Mouse (Mus musculus): ENCODE measurements around the gene Trpm6. TPM values are rescaled to one million over a fixed set of nuclear protein-coding genes. Genes with fewer than 3 reads are reported as not detected.

Trpm6 gene
- total RNA-seq, 2 experiments from 2014 or later: 0.49 to 0.52 TPM

DNA sequence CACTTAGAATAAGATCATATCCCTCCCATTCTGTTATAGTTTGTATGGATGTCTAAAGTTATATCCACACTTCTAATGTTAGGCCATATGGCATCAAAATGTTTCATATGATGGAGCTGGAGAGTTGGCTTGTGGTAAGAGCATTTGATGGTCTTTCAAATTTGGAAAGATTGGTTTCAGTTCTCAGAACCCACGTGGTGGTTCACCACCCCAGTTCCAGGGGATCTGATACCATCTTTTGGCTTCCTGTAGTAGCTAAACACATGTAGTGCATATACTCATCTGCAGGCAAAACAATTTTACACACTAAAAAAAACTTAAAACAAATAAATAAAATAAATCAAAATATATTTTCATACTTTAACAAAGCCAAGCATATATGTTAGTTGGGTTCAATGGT, 21.3 kb downstream of the Trpm6 start:
- no peak for DNase-seq (ENCODE audit: low spot score in 2 of 2)

DNA sequence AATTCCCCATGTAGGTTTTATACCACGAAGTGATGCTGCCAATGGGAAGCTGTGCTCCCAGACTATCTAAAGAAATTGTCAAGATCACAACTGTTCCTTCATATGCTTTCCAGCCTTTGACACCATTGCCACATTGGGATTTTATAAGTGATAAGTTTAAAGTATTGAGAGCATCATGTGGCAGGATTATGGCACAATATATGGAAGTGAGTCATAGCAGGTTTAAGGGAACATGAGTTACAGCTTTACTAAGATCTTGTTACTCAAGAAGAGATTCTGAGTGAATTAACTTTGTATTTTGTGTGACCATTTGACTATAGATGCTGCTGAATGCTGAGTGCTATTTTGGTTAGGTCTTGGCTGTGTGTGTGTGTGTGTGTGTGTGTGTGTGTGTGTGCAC, 21.8 kb downstream of the Trpm6 start:
- no peak for DNase-seq (ENCODE audit: low spot score in 2 of 2)

DNA sequence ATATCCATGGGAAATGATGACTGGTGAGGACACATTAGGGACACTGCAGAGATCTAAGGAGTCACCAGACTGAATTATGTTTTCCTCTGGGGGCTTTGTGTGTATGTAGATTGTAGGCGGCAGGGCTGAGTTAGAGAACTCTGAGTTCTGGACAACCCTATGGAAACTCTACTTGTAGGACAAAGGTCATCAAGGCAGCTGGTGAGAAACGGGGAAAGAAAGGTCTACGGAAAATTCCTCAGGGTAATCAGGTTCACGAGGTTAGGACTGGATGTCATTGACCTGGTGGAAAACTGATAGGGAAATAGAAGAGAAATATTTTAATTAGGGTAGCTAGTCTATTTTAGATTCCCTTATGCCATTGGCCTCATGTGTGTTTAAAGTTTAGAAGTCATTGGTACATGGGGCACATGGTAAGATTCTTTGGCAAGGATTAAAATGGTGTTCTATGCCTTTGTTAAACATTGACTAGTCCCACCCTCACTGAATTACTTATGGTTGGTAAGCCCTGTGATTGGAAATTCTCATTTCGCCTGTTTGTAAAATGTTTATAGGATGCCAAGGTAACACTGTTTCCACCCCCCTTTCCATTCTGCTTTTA, 23.2 kb downstream of the Trpm6 start:
- DNase-seq (ENCODE audit: low spot score in 2 of 2): no peak

DNA sequence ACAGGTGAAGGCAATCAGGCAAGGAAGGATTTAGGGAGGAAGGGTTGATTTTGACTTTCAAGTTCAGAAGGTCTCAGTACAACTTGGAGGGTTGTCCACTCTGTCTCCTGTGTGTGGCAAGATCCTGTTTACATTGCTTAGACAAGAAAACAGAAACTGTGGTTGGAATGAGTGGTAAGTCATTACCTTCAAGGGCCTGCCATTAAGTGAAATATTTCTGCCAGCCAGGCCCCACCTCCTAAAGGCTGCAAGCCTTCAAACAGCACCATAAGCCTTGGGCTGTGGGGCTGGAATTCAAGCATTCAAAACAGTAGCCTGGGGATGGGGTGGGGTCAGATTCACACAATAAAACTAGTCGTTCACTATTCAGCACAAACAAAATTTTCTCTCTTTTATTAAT, 24.3 kb downstream of the Trpm6 start:
- DNase-seq (ENCODE audit: low spot score in 2 of 2): no peak

DNA sequence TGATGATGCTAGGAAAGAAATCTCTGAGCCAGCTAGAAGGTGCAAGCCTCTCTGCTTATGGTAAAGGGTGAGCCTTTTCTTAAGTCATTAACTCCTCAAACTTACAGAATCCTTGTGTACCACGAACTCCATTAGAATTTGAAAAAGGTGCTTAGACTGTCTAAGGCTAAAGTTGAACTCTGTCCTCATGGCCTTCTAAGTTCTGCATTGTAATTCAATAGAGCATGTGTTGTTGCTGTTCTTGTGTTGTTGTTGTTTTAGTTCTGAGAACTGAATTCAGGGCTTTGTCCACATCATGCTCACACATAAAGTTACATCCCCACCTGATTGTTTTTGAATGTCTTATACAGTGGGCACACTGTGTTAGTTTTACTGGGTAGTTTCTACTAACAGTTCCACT, 49.9 kb downstream of the Trpm6 start:
- no peak for DNase-seq (ENCODE audit: low spot score in 2 of 2)

DNA sequence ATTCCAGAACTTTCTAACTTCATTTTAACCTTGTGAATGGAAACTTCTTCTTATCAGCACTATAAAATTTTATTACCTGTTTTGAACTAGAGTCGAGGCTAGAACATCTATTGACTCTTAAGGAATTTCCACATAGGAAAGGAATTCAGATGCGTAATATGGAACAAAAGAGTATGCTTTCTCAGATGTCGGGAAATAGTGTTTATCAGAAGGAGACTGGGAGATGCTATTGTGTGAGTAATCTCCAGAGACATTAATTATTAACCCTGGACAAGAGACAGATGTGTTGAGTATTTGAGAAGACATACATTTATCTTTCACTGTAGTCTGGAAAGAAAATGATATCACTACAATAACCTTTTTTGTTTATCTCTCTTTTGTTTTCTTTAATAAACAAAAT, 61.5 kb downstream of the Trpm6 start:
- no peak for DNase-seq (ENCODE audit: low spot score in 2 of 2)

DNA sequence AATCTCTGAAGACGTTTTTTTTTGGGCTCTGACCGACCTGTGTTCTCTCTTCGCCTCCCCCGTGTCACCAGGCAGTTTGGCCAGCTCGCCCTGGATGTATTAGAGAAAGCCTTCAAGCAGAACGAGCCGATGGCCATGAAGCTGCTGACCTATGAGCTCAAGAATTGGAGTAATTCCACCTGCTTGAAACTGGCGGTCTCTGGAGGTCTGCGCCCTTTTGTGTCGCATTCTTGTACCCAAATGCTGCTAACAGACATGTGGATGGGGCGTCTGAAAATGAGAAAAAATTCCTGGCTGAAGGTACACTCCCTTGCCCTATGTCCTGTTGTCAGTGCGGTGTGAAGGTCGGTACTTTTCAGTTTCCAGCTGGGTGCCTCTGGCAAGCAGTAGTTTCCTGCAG, 65.4 kb downstream of the Trpm6 start:
- DNase-seq (ENCODE audit: low spot score in 2 of 2): no peak

DNA sequence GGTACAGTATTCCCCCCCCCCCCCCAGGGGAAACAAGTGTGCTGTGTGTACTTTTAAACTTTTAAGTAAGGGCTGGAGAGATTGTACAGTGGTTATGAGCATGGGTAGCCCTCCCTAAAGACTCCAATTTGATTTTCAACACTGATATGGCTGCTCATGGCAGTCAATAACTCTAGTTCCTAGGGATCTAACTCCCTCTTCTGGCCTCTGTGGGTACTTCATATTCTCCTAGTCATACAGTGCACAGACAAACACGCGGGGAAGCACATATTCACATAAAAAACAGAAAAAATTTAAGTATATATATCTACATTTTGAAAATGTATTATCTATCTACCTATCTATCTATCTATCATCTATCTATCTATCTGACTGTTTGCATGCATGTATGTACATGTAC, 67.6 kb downstream of the Trpm6 start:
- DNase-seq (ENCODE audit: low spot score in 2 of 2): no peak

DNA sequence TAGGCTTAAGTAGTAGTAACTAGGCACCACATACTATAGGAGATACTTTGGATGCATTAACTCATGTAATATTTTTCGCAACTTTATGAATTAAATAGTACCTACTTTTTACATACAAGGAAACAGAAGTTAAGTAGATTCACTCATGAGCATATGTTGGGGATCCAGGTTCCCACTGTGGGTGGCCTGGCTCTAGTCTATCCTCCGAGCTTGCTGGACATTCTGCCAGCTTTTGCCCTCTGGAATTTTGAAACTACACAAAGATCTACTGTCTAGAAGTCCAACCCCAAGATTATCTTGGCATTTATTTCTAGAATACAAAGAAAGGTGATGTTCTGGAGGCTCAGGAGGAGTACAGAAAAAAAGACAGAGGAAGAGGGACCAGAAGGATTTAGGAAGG, 78.8 kb downstream of the Trpm6 start:
- DNase-seq (ENCODE audit: low spot score in 2 of 2): no peak

DNA sequence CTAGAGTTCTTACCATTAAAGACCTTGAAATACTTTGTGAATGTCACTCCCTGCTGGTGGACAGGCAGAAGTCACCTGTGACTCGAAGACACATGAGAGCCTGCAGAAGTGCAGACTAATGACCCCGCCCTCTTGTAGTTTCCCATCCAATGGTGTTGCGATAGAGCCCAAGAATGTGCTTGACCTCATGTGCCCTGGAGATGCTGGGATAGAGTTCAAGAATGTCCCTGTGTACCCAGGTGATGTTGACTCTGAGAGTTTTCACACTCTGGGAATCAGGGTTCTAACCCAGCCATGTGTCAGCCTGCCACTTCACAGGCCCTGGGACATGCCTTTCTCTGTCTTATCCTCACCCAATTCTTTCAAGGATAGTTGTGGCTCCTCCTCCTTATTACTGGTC, 81.4 kb downstream of the Trpm6 start:
- DNase-seq (ENCODE audit: low spot score in 2 of 2): no peak

DNA sequence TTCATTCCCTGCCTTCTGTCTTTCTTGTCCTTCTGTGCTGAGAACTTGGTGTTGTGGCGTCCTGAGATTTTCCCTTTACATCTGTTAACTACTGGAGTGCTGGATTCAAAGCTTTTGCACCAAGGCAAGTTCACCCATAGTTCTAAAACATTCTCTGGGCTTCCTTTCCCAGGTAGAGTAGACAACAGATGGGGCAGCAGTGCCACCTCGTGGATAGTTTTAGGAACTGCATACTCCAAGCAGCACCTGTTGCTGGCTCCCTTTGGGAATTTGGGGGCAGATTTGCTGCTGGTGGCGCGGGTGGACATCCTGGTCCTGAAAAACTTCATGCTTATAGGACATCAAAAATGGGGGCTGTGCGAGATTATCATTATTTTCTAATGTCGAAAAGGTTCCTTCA, 85.2 kb downstream of the Trpm6 start:
- peak; percentile 65 to 74 for DNase-seq (ENCODE audit: low spot score in 2 of 2)

DNA sequence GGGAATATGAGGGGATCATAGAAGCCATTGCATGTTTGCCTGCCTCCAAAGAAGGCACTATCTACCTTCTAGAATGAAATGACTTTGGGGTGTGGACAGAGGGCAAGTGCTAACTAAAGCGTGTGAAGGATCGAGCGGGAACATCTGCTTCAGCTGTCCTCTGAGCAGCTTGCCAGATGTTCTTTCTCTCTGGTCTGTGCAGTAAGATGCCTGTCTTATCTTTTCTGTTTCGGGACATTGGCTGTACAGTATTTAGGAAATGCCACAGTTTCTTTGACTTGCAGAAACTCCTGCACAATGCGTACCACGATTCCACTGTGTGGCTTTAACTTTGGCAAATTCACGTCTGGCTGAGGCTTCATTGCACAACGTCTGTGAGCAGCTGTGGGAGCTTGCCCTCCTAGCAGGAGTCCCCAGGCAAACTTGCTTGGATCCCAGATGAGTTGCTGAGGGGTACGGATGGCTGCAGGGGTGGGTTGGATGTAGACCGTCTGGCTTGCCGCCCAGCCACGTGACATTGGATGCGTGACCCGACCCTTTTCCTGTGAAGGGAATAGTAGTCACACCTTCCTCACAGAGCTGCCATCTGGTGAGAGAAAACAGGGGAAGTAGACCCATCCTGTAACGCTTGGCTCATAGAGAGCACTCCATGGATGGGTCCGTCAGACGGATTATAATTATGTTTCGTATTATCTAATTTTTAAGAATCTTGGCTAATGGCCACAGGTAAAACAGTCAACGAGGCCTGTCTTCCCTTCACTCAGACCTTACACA, 92.2 kb downstream of the Trpm6 start:
- no peak for DNase-seq (ENCODE audit: low spot score in 2 of 2)

DNA sequence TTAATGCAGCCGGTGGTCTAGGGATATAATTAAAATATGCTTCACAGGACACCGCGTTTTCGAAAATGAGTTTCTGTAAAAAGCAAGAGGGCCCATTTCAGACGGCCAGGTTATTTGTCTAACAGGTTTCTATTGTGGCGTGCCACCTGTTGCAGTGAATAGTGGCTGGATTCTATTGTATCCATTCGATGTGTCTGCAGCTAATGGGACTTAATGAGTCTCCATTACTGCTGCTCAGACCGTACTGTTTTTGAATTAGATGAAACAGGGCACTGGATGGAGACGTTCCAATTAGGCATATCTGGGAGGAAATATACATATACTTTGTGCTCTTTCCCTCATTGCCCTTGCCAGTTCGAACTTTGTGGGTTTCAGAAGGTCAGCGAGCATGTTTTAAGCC, 92.8 kb downstream of the Trpm6 start:
- DNase-seq (ENCODE audit: low spot score in 2 of 2): no peak

DNA sequence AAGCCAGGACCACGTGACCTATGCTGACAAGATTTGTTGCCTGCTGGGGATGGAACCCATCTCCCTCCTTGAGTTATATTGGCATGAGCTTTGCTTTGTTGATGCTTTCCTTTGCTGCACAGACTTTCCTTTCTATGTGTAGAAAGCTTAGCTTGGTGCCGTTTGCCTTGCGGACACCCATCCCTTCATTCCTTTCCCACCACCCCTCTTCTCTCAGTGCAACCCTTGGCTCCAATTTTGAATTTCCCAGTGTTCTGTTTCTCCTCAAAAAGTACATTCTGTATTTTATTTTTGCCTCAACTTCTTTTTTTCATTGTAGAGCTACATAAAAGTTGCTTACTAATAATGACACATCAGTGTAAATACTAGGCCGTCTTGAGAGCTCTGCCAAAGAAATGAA, 96.6 kb downstream of the Trpm6 start:
- no peak for DNase-seq (ENCODE audit: low spot score in 2 of 2)

DNA sequence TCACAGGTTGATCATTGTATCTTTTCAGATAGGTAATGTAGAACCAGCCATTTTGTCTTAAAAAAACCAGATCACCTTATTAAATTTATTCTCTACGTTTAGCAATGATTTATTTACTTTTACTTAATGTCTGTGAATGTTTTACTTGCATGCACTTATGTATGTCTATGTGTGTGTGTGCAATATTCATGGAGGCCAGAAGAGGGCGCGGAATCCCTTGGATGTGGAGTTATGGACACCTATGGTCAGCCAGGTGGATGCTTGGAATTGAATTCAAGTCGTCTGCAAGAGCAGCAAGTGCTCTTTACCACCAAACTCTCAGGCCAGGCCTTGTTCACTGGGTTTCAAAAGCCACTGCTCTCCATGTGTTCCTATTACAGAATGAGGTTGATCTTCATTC, 118.5 kb downstream of the Trpm6 start:
- no peak for DNase-seq (ENCODE audit: low spot score in 2 of 2)

DNA sequence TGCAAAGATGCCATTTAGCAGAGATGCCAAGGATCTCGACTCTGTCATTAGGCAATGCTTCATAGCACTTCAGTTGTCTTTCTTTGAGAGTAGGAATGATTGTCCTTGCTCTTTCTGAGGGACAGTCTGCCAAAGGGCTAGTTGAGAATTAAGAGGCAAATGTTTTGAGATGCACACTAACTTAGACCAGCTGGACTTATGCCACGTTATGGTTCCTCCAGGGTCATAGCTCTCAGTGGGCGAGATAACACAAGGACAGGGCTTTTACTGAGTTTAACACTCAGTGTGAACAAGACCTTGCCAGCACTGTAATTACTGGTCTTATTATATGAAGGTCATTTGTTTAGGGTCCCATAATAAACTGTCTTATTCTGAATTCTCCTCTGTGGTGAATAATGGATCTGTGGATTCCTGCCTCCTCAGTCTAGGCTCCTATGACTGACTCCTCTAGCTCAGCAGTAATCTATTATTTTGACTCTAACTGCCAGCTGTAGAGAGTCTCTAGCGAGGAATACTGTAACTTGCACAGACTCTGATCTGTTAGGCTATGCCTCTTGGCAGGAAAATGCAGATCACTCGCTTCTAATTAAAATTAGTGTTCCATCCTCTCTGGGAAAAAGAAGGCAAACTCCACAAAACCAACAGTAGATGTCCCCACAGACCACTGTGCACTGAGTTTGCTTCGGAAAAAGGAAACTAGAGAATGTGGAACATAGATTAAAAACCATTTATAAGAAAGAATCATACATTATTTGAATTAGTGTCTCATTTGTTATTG, 123.2 kb downstream of the Trpm6 start:
- peak; percentile 5 to 37 for DNase-seq (ENCODE audit: low spot score in 2 of 2)

DNA sequence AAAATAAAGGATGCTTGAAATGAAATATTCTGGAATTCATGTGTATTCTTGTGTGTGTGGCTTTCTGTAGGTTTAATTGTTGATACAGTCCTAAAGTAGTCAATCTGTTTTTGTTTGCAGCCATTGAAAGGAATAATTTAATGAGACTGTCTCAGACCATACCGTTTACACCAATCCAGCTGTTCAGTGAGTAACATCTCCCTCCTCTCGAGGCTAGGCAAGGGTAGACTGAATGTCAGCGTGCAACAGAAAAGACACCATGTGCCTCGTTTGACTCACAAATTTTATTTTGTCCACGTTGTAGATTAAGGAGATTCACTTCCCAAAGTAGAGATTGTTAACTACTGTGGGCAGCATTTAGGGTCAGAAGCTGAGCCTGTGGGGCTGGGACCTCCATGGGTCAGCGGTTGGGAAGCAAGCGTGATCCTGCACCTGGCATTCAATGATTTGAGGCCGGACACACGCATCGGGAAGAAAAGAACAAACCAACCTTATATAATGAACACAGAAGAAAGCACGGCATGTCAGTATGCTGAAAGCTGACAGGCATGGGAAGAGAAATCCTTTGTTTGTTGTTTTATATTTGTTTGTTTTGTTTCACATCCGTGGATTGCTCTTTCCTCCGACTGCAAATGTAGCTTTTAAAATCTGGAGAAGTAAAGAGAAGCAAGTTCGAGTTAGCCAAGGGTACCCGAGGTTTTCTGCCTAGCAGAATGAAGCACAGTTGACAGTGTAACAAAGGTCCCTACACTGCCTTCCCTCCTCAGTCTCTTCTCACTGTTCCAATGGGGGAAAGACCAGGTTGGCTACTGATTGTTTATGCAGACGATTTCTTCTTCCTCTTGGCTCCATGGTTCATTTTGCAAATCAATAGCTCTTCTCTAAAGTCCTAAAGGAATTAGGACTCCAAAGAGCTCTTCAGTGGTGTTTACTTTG, 124.2 kb downstream of the Trpm6 start:
- DNase-seq (ENCODE audit: low spot score in 2 of 2): peak in 1 of 2 experiments; percentile 9

DNA sequence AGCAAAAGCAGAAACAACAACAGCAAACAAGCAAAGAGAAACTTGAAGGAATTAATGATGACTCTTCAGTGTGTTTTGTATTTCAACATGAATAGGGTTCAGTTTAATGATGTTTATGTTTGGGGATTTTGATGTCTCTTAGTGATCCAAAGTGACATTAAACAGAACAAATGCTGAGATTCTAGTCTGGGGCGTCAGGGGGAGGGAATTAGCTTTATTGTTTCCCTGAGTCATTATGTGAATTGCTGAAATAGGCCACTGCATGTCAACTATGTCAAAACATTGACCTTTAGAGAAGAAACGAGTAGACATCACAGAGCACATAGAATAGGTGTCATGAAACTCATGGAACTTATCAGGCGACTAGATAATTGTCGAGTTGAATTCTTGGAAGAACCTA, 129.5 kb downstream of the Trpm6 start:
- DNase-seq (ENCODE audit: low spot score in 2 of 2): no peak

DNA sequence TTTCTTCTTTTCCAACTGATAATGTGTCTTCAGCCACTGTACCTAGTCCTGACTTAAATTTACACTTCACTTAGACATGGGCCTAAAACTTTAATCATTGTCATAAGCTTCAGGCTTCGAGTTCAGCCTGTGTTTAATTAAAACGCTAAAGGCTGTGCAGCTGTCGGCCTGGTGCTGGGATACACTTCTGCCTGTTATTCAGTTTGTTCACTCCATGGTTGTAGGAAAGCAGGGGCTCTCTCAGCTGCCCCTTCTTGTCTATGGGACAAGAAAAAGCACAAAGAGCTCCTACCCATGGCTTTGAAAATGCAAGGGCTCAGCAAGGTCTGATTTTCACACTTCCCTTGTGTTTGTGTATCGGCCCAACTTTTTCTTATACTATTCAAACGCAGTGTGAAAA, 131.4 kb downstream of the Trpm6 start:
- no peak for DNase-seq (ENCODE audit: low spot score in 2 of 2)

DNA sequence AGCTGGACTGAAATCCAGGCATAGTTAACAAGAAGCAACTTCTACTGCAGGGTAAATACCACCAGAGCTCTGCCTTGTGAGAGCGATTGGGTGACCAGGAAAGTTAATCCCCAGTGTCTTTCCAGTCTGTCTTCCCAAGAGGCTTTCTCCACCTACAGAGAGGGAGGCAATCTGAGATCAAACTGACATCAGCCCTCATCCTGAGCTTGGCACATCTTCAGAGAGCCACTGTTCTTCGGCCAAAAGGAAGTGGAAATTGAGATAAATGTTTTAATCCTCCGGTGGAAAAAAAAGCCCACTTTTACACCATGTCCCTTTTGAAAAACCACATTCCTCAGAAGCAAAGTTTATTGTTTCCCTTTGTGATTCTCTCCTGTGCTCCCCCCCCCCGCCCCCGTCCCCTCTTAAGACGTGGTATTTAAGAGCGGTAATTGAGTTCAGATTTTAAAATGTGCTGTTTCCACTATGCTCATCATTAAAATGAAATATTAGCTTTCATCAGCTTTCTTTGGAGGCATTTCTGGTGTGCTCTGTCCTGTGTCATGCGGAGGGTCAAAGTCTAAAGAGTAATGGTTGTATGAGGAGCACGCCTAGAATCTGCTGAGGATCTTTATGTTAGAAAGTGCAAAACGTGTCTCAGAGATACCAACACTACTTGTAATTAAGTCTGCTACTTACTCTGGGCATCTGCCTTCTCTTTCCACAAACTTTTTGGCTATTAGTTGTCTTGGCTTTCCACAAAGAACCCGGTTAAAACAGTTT, 138.0 kb downstream of the Trpm6 start:
- DNase-seq (ENCODE audit: low spot score in 2 of 2): no peak
